27 mouse cellular contexts compared by ENCODE assay signal in genomic region chr4:98864094-98864493, GRCm38 (mm10). TPM values are rescaled to one million over a fixed set of nuclear protein-coding genes. Genes with fewer than 3 reads are reported as not detected.
"Had no signal": no experiment of that assay in that cellular context is flagged by ENCODE, and none has a peak within 500 bp of the region (broad histone marks: within the 10 kb centered on the region; RNA-seq: fewer than 3 reads in every experiment).

No protein-coding gene starts in this region.

- H3K4me1 ChIP-seq: kidney, embryonic 15.5 days; limb, embryonic 10.5 days; liver, embryonic 15.5 days; midbrain, embryonic 12.5 days; midbrain, embryonic 15.5 days; neural tube, embryonic 12.5 days; neural tube, embryonic 15.5 days; stomach, embryonic 15.5 days had no signal

- ATAC-seq: intestine, embryonic 16.5 days; lung, postnatal 0 days; midbrain, embryonic 15.5 days had no signal

- H3K4me2 ChIP-seq: kidney, embryonic 15.5 days; limb, embryonic 13.5 days; liver, embryonic 15.5 days; lung, embryonic 14.5 days; midbrain, embryonic 12.5 days; midbrain, embryonic 15.5 days; neural tube, embryonic 12.5 days; neural tube, embryonic 15.5 days; stomach, embryonic 15.5 days had no signal

- H3K36me3 ChIP-seq: kidney, embryonic 15.5 days; limb, embryonic 10.5 days; limb, embryonic 13.5 days; liver, embryonic 15.5 days; midbrain, embryonic 12.5 days; midbrain, embryonic 15.5 days; neural tube, embryonic 12.5 days; neural tube, embryonic 15.5 days; stomach, embryonic 15.5 days had no signal

- H3K4me3 ChIP-seq: kidney, embryonic 15.5 days; limb, embryonic 10.5 days; limb, embryonic 13.5 days; liver, embryonic 15.5 days; midbrain, embryonic 12.5 days; midbrain, embryonic 15.5 days; neural tube, embryonic 12.5 days; neural tube, embryonic 15.5 days; stomach, embryonic 15.5 days had no signal

- H3K9ac ChIP-seq: kidney, embryonic 15.5 days; limb, embryonic 13.5 days; liver, embryonic 15.5 days; lung, embryonic 14.5 days; midbrain, embryonic 12.5 days; midbrain, embryonic 15.5 days; neural tube, embryonic 12.5 days; neural tube, embryonic 15.5 days; stomach, embryonic 15.5 days had no signal

- H3K9me3 ChIP-seq: limb, embryonic 10.5 days; liver, embryonic 15.5 days; midbrain, embryonic 15.5 days; stomach, embryonic 15.5 days had no signal

- H3K27me3 ChIP-seq: kidney, embryonic 15.5 days; limb, embryonic 13.5 days; liver, embryonic 15.5 days; midbrain, embryonic 12.5 days; midbrain, embryonic 15.5 days; neural tube, embryonic 12.5 days; neural tube, embryonic 15.5 days; stomach, embryonic 15.5 days had no signal

- DNase-seq: kidney, adult 8-10 months; kidney, postnatal 10 days; kidney, postnatal 4 days; liver; lung, embryonic 14.5 days; retina, postnatal 1 day; right cerebral cortex, postnatal 25 days; spleen, adult 18-20 months; thymus, postnatal 25 days had no signal

- H3K27ac ChIP-seq: kidney, embryonic 15.5 days; limb, embryonic 10.5 days; limb, embryonic 13.5 days; liver, embryonic 15.5 days; macrophage; midbrain, embryonic 12.5 days; midbrain, embryonic 15.5 days; neural tube, embryonic 12.5 days; neural tube, embryonic 15.5 days; stomach, embryonic 15.5 days had no signal

RNA-seq across cellular contexts. Expression of gene I0C0044D17Rik, which starts 40.5 kb away (rescaled TPM):
- total RNA-seq: layer of hippocampus, adult 18-20 months; layer of hippocampus, postnatal 14 days; left cerebral cortex, adult 8-10 months; left cerebral cortex, postnatal 14 days; megakaryocyte, adult 5-6 weeks had no signal
- polyA plus RNA-seq: intestine, embryonic 16.5 days; kidney, embryonic 15.5 days; limb, embryonic 10.5 days; limb, embryonic 13.5 days; liver, embryonic 15.5 days; lung, embryonic 14.5 days; lung, postnatal 0 days; macrophage; midbrain, embryonic 12.5 days; midbrain, embryonic 15.5 days; neural tube, embryonic 12.5 days; neural tube, embryonic 15.5 days; stomach, embryonic 15.5 days; thymus, postnatal 0 days had no signal

RNA-seq across cellular contexts. Expression of gene Kank4, which starts 46.8 kb away (rescaled TPM):
- polyA plus RNA-seq: macrophage had no signal
